ENCODE assay signal across 8 mouse cellular contexts in genomic region chr4:131409805-131410204, GRCm38 (mm10).
DNase-seq lines count a peak whose midpoint lies in the region; ATAC-seq and TF ChIP-seq lines count a peak whose summit lies in the region.

No protein-coding gene starts in this region.

- H3K4me1 ChIP-seq in liver, adult 2 months (ENCODE audit: control insufficient read depth, insufficient read depth, low read length): no peaks in the 10 kb centered on the region
- 0 out of 2 replicates have a peak, but pooled peaks cover 3% of the 10 kb centered on the region for H3K4me1 ChIP-seq in liver, embryonic 11.5 days (replicated peaks; ENCODE audit: control insufficient read depth, insufficient read depth, low read length)
- no peaks in the 10 kb centered on the region for H3K4me1 ChIP-seq in bone marrow, adult 2 months (ENCODE audit: control insufficient read depth, insufficient read depth, low read length)
- H3K4me1 ChIP-seq in hindbrain, embryonic 10.5 days (replicated peaks): peaks cover 28% of the 10 kb centered on the region
- no peaks in the 10 kb centered on the region for H3K4me1 ChIP-seq in lung, embryonic 16.5 days (replicated peaks; ENCODE audit: control insufficient read depth, insufficient read depth, low read length)

- H3K4me3 ChIP-seq in liver, adult 2 months (ENCODE audit: insufficient read depth, low read depth, low read length): no peak overlapping the region
- H3K4me3 ChIP-seq in liver, embryonic 11.5 days (ENCODE audit: low read depth, low read length): no peak overlapping the region
- no peak overlapping the region for H3K4me3 ChIP-seq in bone marrow, adult 2 months (replicated peaks; ENCODE audit: control insufficient read depth, low read depth, low read length)
- H3K4me3 ChIP-seq in hindbrain, embryonic 10.5 days: no peak overlapping the region
- no peak overlapping the region for H3K4me3 ChIP-seq in lung, embryonic 16.5 days (ENCODE audit: low read length)

- no peak for ATAC-seq in liver, embryonic 11.5 days (replicated peaks; ENCODE audit: low FRiP score)
- 0 out of 2 replicates have a peak, but pooled peaks have one; percentile 52 for ATAC-seq in lung, embryonic 16.5 days (ENCODE audit: low read depth)

- no peaks in the 10 kb centered on the region for H3K36me3 ChIP-seq in liver, adult 2 months (ENCODE audit: control insufficient read depth, insufficient read depth, low read length)
- no peaks in the 10 kb centered on the region for H3K36me3 ChIP-seq in liver, embryonic 11.5 days (ENCODE audit: control insufficient read depth, insufficient read depth, low read length)
- no peaks in the 10 kb centered on the region for H3K36me3 ChIP-seq in hindbrain, embryonic 10.5 days
- H3K36me3 ChIP-seq in lung, embryonic 16.5 days (ENCODE audit: control insufficient read depth, insufficient read depth, low read length): no peaks in the 10 kb centered on the region

- WGBS in liver, adult 2 months: 27% methylated on average over 3 of the region's 3 CpGs
- WGBS in liver, embryonic 11.5 days: 31% methylated on average over 3 of the region's 3 CpGs
- WGBS in bone marrow, adult 2 months: 30% methylated on average over 3 of the region's 3 CpGs
- 31% methylated on average over 3 of the region's 3 CpGs for WGBS in hindbrain, embryonic 10.5 days
- 27% methylated on average over 3 of the region's 3 CpGs for WGBS in lung, embryonic 16.5 days

- no peak overlapping the region for H3K4me2 ChIP-seq in liver, embryonic 11.5 days
- H3K4me2 ChIP-seq in lung, embryonic 16.5 days (ENCODE audit: low read depth, low read length): no peak overlapping the region

- no peak overlapping the region for H3K27ac ChIP-seq in liver, adult 2 months (replicated peaks; ENCODE audit: insufficient read depth, low read depth, low read length)
- no peak overlapping the region for H3K27ac ChIP-seq in liver, embryonic 11.5 days (ENCODE audit: low read depth, low read length)
- H3K27ac ChIP-seq in bone marrow, adult 2 months (ENCODE audit: control insufficient read depth, insufficient read depth, low read depth, low read length, poor library complexity): no peak overlapping the region
- no peak overlapping the region for H3K27ac ChIP-seq in hindbrain, embryonic 10.5 days
- no peak overlapping the region for H3K27ac ChIP-seq in lung, embryonic 16.5 days (ENCODE audit: low read length)

- no peaks in the 10 kb centered on the region for H3K9me3 ChIP-seq in liver, embryonic 11.5 days (ENCODE audit: control insufficient read depth, low read length)
- no peaks in the 10 kb centered on the region for H3K9me3 ChIP-seq in hindbrain, embryonic 10.5 days
- no peaks in the 10 kb centered on the region for H3K9me3 ChIP-seq in lung, embryonic 16.5 days (ENCODE audit: control insufficient read depth, low read length)

- H3K27me3 ChIP-seq in liver, adult 2 months (ENCODE audit: control insufficient read depth, insufficient read depth, low read length): no peaks in the 10 kb centered on the region
- no peaks in the 10 kb centered on the region for H3K27me3 ChIP-seq in liver, embryonic 11.5 days (replicated peaks; ENCODE audit: control insufficient read depth, insufficient read depth, low read length)
- H3K27me3 ChIP-seq in hindbrain, embryonic 10.5 days (ENCODE audit: insufficient read depth, poor library complexity, severe bottlenecking): peaks cover 21% of the 10 kb centered on the region
- no peaks in the 10 kb centered on the region for H3K27me3 ChIP-seq in lung, embryonic 16.5 days (ENCODE audit: control insufficient read depth, insufficient read depth, low read depth, low read length)

- no peak for TF ChIP-seq POLR2A in liver, adult 2 months (IDR thresholded peaks at IDR 0.05; ENCODE audit: extremely low read depth, insufficient read depth, low read length)
- TF ChIP-seq POLR2A in bone marrow, adult 2 months (IDR thresholded peaks at IDR 0.05; ENCODE audit: borderline replicate concordance, control insufficient read depth, low read depth, low read length): no peak

- no peak overlapping the region for H3K9ac ChIP-seq in liver, adult 2 months (ENCODE audit: low read depth, low read length)
- no peak overlapping the region for H3K9ac ChIP-seq in liver, embryonic 11.5 days (ENCODE audit: low read depth, low read length)
- no peak overlapping the region for H3K9ac ChIP-seq in lung, embryonic 16.5 days (ENCODE audit: low read length)

- H3K79me2 ChIP-seq in liver, adult 2 months (ENCODE audit: control insufficient read depth, insufficient read depth, low read length): no peaks in the 10 kb centered on the region

- TF ChIP-seq CTCF in liver, adult 2 months (IDR thresholded peaks at IDR 0.05; ENCODE audit: low read depth, low read length): peak; percentile 71
- peak; percentile 58 for TF ChIP-seq CTCF in bone marrow, adult 2 months (IDR thresholded peaks at IDR 0.05; ENCODE audit: control insufficient read depth, insufficient read depth, low read length)

- DNase-seq in cerebellum, postnatal 10 days: peak; percentile 83 to 87
- DNase-seq in cerebellum, adult 11-12 months: no peak
- no peak for DNase-seq in liver, adult 2 months (ENCODE audit: extremely low read depth, low read depth, low spot score)
- no peak for DNase-seq in liver, embryonic 11.5 days (ENCODE audit: low spot score)
- peak; percentile 68 for DNase-seq in hindbrain, embryonic 10.5 days (ENCODE audit: low spot score)
- DNase-seq in thymus, postnatal 36 days: peak; percentile 5 to 9

Comparison
In these comparisons a context has a peak if more than half of its experiments do, and no peak if none do; other contexts are left out.
1. DNase-seq: peak in cerebellum, postnatal 10 days (2 of 2), hindbrain, embryonic 10.5 days (single experiment) and thymus, postnatal 36 days (2 of 2); none in cerebellum, adult 11-12 months (single experiment), liver, adult 2 months (single experiment) and liver, embryonic 11.5 days (single experiment).